Mouse (Mus musculus) midbrain, embryonic 12.5 days (tissue): ENCODE results near the gene Gm12185. TPM values are rescaled to one million over a fixed set of nuclear protein-coding genes. Genes with fewer than 3 reads are reported as not detected.
"Not testable (repeated sequence)": the region's sequence is repeated elsewhere in the genome, so short reads cannot be mapped to it uniquely, and the experiment has no call there.

Source experiments
- ATAC-seq: fragments of 200-750 bp; cut with Nextera tagmentation; 2 replicates; pipeline ENCODE4 v1.8.0; 2017; ENCODE audit warnings: low read depth, moderate TSS enrichment, moderate library complexity; ENCODE audit not compliant: low FRiP score
- H3K27ac ChIP-seq: fragments of 300-500 bp; sonication (generic); replicated peaks from 2 replicates; pipeline ENCODE4 v1.5.1; 2016; ENCODE audit warnings: mild to moderate bottlenecking
- H3K27me3 ChIP-seq: fragments of 300-500 bp; sonication (generic); 2 replicates; pipeline ENCODE4 v1.6.1; 2016; ENCODE audit warnings: mild to moderate bottlenecking
- H3K36me3 ChIP-seq: fragments of 300-500 bp; sonication (generic); 2 replicates; pipeline ENCODE4 v1.6.1; 2016
- H3K4me1 ChIP-seq: fragments of 300-500 bp; sonication (generic); 2 replicates; pipeline ENCODE4 v1.6.1; 2016
- H3K4me2 ChIP-seq: fragments of 300-500 bp; sonication (generic); replicated peaks from 2 replicates; pipeline ENCODE4 v1.6.1; 2016; ENCODE audit warnings: mild to moderate bottlenecking, moderate library complexity
- H3K4me3 ChIP-seq: fragments of 300-500 bp; sonication (generic); 2 replicates; pipeline ENCODE4 v1.5.1; 2016; ENCODE audit warnings: mild to moderate bottlenecking
- H3K9ac ChIP-seq: fragments of 300-500 bp; sonication (generic); replicated peaks from 2 replicates; pipeline ENCODE4 v1.6.1; 2016; ENCODE audit warnings: mild to moderate bottlenecking, moderate library complexity
- H3K9me3 ChIP-seq: fragments of 300-500 bp; sonication (generic); 2 replicates; pipeline ENCODE4 v1.6.1; 2016; ENCODE audit warnings: mild to moderate bottlenecking
- WGBS: fragments of 180-500 bp; shearing (Covaris S2); methylation state at CpG from one replicate; pipeline ENCODE4 v1.1.7; 2016; 5-methylcytosine and 5-hydroxymethylcytosine counted together
- polyA plus RNA-seq: library from polyadenylated mRNA; unstranded; fragments of >200 nt; fragmentation: Nextera tagmentation; extraction: Ambion mirVana; gene quantifications from 2 replicates; pipeline ENCODE4 v1.2.1, GENCODE M21; 2016

Gene Gm12185
- polyA plus RNA-seq, 1 experiment from 2014 or later = not detected

- H3K9ac ChIP-seq, H3K36me3 ChIP-seq, H3K4me1 ChIP-seq, H3K27me3 ChIP-seq, H3K9me3 ChIP-seq, H3K4me2 ChIP-seq, H3K4me3 ChIP-seq, H3K27ac ChIP-seq, ATAC-seq: not testable (repeated sequence)
- no CpG with 5 or more reads among the region's 1 CpGs for WGBS
Observed at GRCm38 (mm10) chr11:48978240-48978939, 13.6 kb downstream of the Gm12185 start, which contains the start of gene Olfr56. Gene Olfr56, plus strand, starts transcription at chr11:48978889.

- H3K9ac ChIP-seq, H3K9me3 ChIP-seq, H3K4me1 ChIP-seq, H3K4me2 ChIP-seq, H3K4me3 ChIP-seq, ATAC-seq, H3K36me3 ChIP-seq, H3K27me3 ChIP-seq, H3K27ac ChIP-seq: not testable (repeated sequence)
- WGBS = no CpG with 5 or more reads among the region's 1 CpGs
Observed at GRCm38 (mm10) chr11:48974686-48975085, 17.3 kb downstream of the Gm12185 start.

GRCm38 (mm10) chr11:48946090-48946489 lies 45.9 kb downstream of the Gm12185 start, which contains the start of gene Psme2b:
Gene Psme2b, minus strand, starts transcription at chr11:48946190.
- 93% methylated on average over 6 of the region's 6 CpGs for WGBS
- not testable (repeated sequence) for H3K9me3 ChIP-seq, ATAC-seq, H3K36me3 ChIP-seq, H3K27ac ChIP-seq, H3K9ac ChIP-seq, H3K4me2 ChIP-seq, H3K4me1 ChIP-seq, H3K4me3 ChIP-seq, H3K27me3 ChIP-seq

GRCm38 (mm10) chr11:48939286-48939685 lies 52.7 kb downstream of the Gm12185 start:
- not testable (repeated sequence) for H3K9me3 ChIP-seq, H3K4me2 ChIP-seq, H3K27ac ChIP-seq, H3K4me1 ChIP-seq, H3K36me3 ChIP-seq, H3K9ac ChIP-seq, H3K27me3 ChIP-seq, ATAC-seq, H3K4me3 ChIP-seq

GRCm38 (mm10) chr11:48935291-48935690 lies 56.7 kb downstream of the Gm12185 start:
- not testable (repeated sequence) for ATAC-seq, H3K4me1 ChIP-seq, H3K4me3 ChIP-seq, H3K4me2 ChIP-seq, H3K27me3 ChIP-seq, H3K36me3 ChIP-seq, H3K27ac ChIP-seq, H3K9ac ChIP-seq, H3K9me3 ChIP-seq
- WGBS = no CpG with 5 or more reads among the region's 3 CpGs

GRCm38 (mm10) chr11:48933923-48934322 lies 58.1 kb downstream of the Gm12185 start:
- H3K4me1 ChIP-seq, H3K4me2 ChIP-seq, H3K36me3 ChIP-seq, H3K9me3 ChIP-seq, H3K9ac ChIP-seq, H3K27me3 ChIP-seq, H3K27ac ChIP-seq, ATAC-seq, H3K4me3 ChIP-seq: not testable (repeated sequence)
- WGBS = 80% methylated on average over 1 of the region's 1 CpGs

- not testable (repeated sequence) for H3K27ac ChIP-seq, H3K4me1 ChIP-seq, H3K4me3 ChIP-seq, H3K27me3 ChIP-seq, H3K9ac ChIP-seq, H3K36me3 ChIP-seq, H3K4me2 ChIP-seq, H3K9me3 ChIP-seq, ATAC-seq
- whole genome bisulfite sequencing = 91% methylated on average over 1 of the region's 1 CpGs
Observed at GRCm38 (mm10) chr11:48933422-48933821, 58.6 kb downstream of the Gm12185 start.

- H3K36me3 ChIP-seq, H3K9me3 ChIP-seq, H3K9ac ChIP-seq, H3K4me3 ChIP-seq, H3K27me3 ChIP-seq, H3K27ac ChIP-seq, H3K4me1 ChIP-seq, ATAC-seq, H3K4me2 ChIP-seq: not testable (repeated sequence)
- 95% methylated on average over 1 of the region's 1 CpGs for WGBS
Observed at GRCm38 (mm10) chr11:48928068-48928467, 64.0 kb downstream of the Gm12185 start.

GRCm38 (mm10) chr11:48926437-48926836 lies 65.6 kb downstream of the Gm12185 start:
- not testable (repeated sequence) for H3K4me3 ChIP-seq, H3K4me2 ChIP-seq, H3K9me3 ChIP-seq, H3K4me1 ChIP-seq, H3K27me3 ChIP-seq, H3K9ac ChIP-seq, H3K36me3 ChIP-seq, ATAC-seq, H3K27ac ChIP-seq

GRCm38 (mm10) chr11:48923818-48924217 lies 68.2 kb downstream of the Gm12185 start:
- WGBS = 83% methylated on average over 5 of the region's 5 CpGs
- not testable (repeated sequence) for H3K9ac ChIP-seq, H3K36me3 ChIP-seq, H3K27me3 ChIP-seq, H3K4me3 ChIP-seq, ATAC-seq, H3K27ac ChIP-seq, H3K4me1 ChIP-seq, H3K4me2 ChIP-seq, H3K9me3 ChIP-seq

- Histone ChIP-seq H3K36me3 (no peaks in the 10 kb centered on the region), H3K27ac (no peak overlapping the region), H3K9me3 (no peaks in the 10 kb centered on the region), H3K9ac (no peak overlapping the region), H3K4me1 (no peaks in the 10 kb centered on the region), H3K4me3 (no peak overlapping the region), H3K27me3 (no peaks in the 10 kb centered on the region), H3K4me2 (no peak overlapping the region)
- WGBS = 85% methylated on average over 3 of the region's 3 CpGs
- no peak for ATAC-seq
Observed at GRCm38 (mm10) chr11:48918380-48918779, 73.6 kb downstream of the Gm12185 start.

GRCm38 (mm10) chr11:48913611-48914010 lies 78.4 kb downstream of the Gm12185 start:
- Histone ChIP-seq H3K4me3 (no peak overlapping the region), H3K27ac (no peak overlapping the region), H3K27me3 (no peaks in the 10 kb centered on the region), H3K4me1 (no peaks in the 10 kb centered on the region), H3K4me2 (no peak overlapping the region), H3K36me3 (no peaks in the 10 kb centered on the region), H3K9me3 (no peaks in the 10 kb centered on the region), H3K9ac (no peak overlapping the region)
- 88% methylated on average over 1 of the region's 1 CpGs for WGBS
- no peak for ATAC-seq

GRCm38 (mm10) chr11:48908459-48908858 lies 83.6 kb downstream of the Gm12185 start:
- Histone ChIP-seq H3K4me1 (no peaks in the 10 kb centered on the region), H3K4me3 (no peak overlapping the region), H3K4me2 (no peak overlapping the region), H3K27ac (no peak overlapping the region), H3K36me3 (no peaks in the 10 kb centered on the region), H3K9ac (no peak overlapping the region), H3K9me3 (no peaks in the 10 kb centered on the region), H3K27me3 (no peaks in the 10 kb centered on the region)
- no peak for ATAC-seq
- 56% methylated on average over 1 of the region's 1 CpGs for WGBS
